Mouse (Mus musculus) heart, postnatal 14 days (tissue): Measurements from ENCODE around the gene Nipal3. TPM values are rescaled to one million over a fixed set of nuclear protein-coding genes. Genes with fewer than 3 reads are reported as not detected.

Experiments used
- DNase-seq, 2 experiments: peaks; one replicate each; pipeline ENCODE4 v3.0.0; 2021 to 2022
- intact Hi-C: fragments of 180-260 bp; cut with DNase I; formaldehyde crosslinking; loops from one replicate; pipeline ENCODE4 v1.15.1; 2025
- long read RNA-seq, 2 experiments: library from polyadenylated mRNA; stranded (forward); transcript quantifications; one replicate each; pipeline ENCODE4 v2.0.0; 2021
- total RNA-seq, 2 experiments: library from RNA; stranded (reverse); gene quantifications; 2 replicates each; pipeline ENCODE4 v1.2.3; 2021

Gene Nipal3
- 10 to 100 TPM; 29.3 to 34.0 TPM for total RNA-seq
- long read RNA-seq, experiment 1, full-length matches to known transcripts, result 9 of 17 reads
- long read RNA-seq, experiment 1, partial matches to known transcripts, result 2 of 17 reads
- long read RNA-seq, experiment 1, other reads (novel, unspliced or antisense), result 6 of 17 reads
- long read RNA-seq, experiment 2, full-length matches to known transcripts, result 5 of 17 reads
- long read RNA-seq, experiment 2, partial matches to known transcripts, result 4 of 17 reads
- long read RNA-seq, experiment 2, other reads (novel, unspliced or antisense), result 8 of 17 reads

DNA sequence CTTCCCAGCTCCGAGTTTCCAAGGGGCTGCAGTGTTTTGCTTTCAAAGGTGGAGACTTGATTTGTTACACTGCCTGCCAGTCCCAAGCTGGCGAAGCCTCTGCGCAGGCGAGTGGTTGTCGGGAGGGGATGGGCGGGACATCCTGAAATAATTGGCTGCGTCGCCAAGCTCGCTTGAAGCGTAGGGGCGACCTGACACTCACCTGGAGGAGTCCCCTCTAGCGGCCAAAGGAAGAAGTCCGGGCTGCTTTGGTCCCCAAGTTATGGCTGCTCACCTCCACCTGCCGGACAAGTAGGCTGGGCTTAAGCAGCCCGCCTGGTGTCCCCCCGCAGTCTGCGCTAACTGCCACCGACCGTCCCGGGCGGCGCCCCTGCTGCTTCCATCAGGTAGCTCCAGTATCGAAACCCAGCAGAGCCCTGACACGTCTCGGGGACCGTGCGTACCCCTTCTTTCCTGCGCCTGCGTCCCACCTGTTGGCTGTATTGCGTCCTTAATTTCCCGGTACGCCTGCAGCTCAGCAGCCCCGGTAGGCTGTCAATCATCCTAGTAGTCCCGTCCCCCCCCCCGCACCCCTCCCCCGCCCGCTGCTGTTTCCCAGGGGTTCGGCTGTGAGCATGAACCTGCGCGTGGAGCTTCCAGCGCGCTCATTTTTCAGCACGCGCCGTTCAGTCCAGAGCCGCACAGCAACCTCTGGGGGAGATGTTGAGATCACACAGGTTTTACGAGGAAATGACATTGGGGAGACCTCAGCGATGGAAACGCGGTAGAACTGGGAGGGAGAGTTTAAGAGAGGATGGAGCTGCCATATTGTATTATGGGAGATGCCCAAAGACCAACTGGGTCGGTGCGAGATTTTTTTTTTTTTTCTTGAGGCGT lies at the start of gene Nipal3, which contains the start of gene Stpg1:
Gene Nipal3, minus strand, starts transcription at position 518 of the 876 bp plus-strand sequence.
Gene Stpg1, plus strand, starts transcription at position 270 of the 876 bp plus-strand sequence.
- DNase-seq, result peak; percentile 85 to 89
- intact Hi-C loops, result loop anchor here (5.0 to 10.0 kb wide), 2 partner anchors 60 to 112 kb away; partner anchors contain the start of gene Rcan3

DNA sequence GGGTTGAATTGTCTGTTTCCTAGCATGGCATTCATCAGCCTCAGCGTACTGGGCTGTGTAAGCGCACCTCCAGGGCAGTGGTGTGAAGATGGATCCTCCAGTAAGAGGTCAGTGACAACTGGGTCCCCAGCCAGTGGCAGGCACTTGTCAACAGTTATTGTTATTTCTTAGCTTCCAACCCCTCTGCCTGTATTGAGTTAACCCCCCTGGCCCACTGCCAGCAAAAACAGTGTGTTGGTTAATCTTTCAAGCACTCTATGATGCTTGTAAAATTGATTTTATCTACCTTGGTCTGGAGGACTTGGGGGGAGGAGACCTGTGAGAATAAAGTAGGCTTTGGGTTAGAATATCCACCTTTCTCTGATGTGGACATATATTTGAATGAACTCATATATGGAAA lies 49.4 kb upstream of the Nipal3 start:
- DNase-seq, result no peak
- intact Hi-C loops, result no loop called here

DNA sequence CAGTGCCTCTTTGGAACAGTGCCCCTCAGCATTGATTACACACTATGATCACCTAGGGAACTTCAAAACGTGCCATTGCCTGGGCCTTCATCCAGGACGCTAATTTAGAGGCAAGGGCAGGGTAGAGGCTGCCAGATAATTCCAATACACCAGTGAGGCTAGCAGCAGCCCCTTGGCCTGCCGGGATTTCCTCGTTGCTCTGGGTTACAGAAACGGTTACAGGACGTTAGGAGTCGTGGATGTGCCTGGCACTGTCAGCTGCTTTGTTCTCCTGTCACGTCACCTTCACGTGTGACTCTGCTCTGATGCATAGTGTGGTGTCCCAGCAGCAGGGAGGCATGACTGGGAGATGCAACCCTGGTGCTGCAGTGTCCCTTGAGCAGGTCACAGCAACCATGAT lies 45.2 kb upstream of the Nipal3 start:
- DNase-seq, result no peak
- intact Hi-C loops, result no loop called here

DNA sequence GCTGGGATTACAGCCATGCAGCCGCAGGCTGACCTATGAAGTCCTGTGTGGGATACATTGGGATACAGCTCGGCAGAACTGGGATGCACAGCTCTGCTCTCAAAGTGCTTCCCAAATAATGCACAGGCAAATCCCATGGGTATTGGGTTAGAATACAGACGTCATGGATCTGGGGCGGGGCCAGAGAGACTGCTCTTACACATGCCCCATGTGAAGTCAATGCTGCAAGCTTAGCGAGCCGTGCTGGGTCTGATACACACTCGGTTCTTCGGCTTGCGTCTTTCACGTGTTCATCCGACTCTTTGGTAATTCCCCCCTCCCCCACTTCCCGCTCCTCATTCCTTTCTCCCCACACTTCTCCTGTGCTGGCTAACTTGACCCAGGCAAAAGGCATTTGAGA lies 44.2 kb upstream of the Nipal3 start:
- no peak for DNase-seq
- intact Hi-C loops, result no loop called here

- no peak for DNase-seq
- intact Hi-C loops, result no loop called here
These were observed 40.2 kb upstream of the Nipal3 start for GRCm38 (mm10) chr4:135535021-135535420.

- no peak for DNase-seq
- intact Hi-C loops, result no loop called here
These were observed 38.2 kb upstream of the Nipal3 start for GRCm38 (mm10) chr4:135533001-135533400.

GRCm38 (mm10) chr4:135531771-135532613 lies 37.2 kb upstream of the Nipal3 start:
- intact Hi-C loops, result no loop called here
- DNase-seq, result peak in 1 of 2 experiments; percentile 15

- intact Hi-C loops, result no loop called here
- no peak for DNase-seq
These were observed 36.4 kb upstream of the Nipal3 start for GRCm38 (mm10) chr4:135531236-135531635.

GRCm38 (mm10) chr4:135530270-135530669 lies 35.4 kb upstream of the Nipal3 start:
- no peak for DNase-seq
- intact Hi-C loops, result no loop called here

DNA sequence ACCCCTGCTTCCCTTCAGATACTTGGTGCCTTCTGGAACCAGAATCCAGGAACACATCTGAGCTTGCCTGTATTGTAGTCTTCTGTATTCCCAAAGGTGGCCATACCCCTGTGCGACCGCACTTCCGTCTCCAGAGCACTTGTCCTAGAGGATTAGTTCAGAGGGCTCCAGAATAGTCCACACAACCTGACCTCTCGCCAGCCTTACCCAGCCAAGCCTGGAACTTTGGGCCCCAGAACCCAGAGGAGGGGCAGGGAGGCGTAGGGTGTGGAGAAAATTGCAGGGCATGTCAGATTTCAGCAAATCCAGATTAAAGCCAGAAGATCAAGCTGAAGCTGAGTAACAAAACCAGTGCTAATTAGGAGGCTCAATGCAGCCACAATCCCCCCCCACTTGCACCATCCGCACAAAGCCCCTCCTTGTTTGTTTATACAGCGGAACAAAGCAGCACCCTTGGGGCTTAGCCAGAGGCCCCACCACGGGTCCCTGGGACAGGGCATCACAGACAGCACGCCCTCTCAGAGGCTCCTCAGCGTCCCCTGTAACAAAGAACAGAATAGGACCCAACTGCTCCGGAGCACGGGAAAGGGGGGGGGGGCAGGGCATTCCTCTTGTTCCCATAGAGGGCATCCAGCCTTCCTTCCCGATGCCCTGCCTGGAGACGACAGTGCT lies 31.3 kb upstream of the Nipal3 start:
- DNase-seq, result no peak
- intact Hi-C loops, result no loop called here

DNA sequence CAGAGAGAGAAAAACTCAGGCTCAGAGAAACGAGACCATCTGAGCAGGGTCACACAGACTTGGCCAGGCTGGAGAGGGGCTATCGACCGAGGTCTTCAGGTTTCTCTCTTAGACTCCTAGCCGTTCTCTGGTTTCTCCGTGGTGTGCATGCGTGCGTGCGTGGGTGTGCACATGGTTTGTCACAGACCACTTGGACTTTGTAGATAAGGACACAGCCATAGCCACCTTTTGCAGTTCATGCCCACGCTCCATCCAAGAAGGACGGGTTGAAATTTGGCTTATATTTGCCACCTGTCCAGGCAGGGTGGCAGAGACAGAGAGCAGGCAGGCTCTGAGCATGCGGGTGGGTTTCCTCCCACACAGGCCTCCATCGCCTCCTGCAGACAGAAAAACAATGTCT lies 30.2 kb upstream of the Nipal3 start:
- DNase-seq, result no peak
- intact Hi-C loops, result no loop called here

DNA sequence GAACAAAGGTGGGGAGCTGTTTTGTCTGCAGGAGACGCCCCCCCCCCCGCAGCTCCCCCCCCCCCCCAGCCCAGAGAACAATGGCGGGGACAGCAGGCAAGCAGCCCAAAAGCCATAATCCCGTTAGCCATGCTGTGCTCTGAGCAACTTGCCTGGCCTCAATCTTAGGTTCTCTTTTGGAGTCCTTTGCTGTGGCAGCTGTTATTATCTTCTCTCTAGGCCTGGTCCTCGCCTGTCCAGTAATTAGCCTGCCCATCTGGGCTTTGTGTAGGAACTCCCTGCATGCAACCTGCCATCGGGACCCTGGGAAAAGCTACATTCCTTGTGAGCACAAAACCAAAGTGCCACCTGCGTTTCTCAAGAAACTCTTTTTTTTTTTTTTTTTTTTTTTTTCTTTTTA lies 29.1 kb upstream of the Nipal3 start:
- no peak for DNase-seq
- intact Hi-C loops, result no loop called here

DNA sequence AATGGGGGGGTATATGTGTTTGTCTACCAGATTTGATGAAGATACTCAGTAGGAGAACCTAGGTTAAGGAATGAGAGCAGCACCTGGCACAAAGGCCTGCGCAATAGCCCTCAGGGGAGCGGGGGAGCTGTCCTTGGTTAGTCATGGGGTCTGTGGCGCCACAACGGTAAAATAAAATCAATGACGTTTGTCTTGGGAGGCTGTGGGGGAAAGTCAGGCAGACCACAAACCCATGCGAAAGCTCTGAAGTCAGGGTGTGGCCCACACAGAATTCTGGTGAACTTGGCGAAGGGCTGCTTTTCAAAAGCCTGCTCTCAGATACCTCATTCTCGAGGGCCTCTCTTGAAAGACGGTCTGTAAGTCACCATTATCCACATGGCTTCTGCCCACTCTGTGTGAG lies 25.6 kb upstream of the Nipal3 start:
- intact Hi-C loops, result no loop called here
- no peak for DNase-seq

- intact Hi-C loops, result loop anchor here (5.0 kb wide), 1 partner anchor 74 kb away; no protein-coding TSS in a partner anchor
- DNase-seq, result no peak
These were observed 23.3 kb upstream of the Nipal3 start for GRCm38 (mm10) chr4:135518135-135518534.

DNA sequence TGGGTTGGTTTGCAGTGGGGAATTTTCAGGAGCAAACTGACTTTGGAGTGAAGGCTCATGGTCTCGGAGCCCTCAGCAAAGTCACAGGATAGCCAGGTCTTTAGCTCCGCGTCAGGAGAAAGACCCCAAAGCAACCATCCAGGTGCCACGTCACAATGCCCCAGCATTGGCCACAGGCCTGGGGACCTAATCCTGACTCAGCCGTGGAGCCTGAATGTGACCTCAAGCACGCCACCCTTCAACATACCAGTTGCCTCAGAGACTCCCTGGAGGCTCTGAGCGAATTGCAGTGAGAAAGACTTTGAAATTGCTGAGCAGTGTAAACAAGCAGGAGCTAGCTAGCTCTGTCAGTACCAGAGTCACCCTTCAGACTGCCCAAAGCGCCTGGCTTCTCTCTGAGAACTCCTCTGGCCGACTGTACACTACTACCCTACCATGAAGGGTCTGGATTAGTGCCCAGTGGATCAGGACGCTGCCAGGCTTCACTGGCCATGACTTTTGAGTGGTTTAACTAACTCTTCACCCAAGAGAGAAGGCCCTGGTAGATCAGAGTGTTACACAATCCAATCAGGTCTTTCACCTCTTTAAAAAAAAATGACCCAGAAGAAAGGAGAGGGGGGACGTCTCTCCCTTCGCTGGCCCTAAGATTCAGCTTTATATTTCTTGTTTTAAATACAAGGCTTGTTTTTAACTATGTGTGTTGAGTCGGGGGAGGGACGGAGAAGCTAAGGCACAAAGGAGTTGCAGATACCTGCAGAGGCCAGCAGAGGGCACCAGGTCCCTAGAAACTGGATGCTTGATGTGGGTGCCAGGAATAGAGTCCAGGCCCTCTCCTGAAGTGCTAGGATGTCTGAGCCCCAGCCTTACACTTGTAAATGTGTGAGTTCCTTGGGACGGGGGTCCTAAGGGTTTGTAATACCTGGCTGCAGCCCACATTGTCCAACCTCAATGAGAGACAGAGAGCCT lies 21.8 kb upstream of the Nipal3 start:
- intact Hi-C loops, result loop anchor here (1.0 to 5.0 kb wide), 2 partner anchors 76 to 151 kb away; no protein-coding TSS in a partner anchor
- peak; percentile 69 to 75 for DNase-seq

- no peak for DNase-seq
- intact Hi-C loops, result loop anchor here (5.0 kb wide), 1 partner anchor 77 kb away; no protein-coding TSS in a partner anchor
These were observed 20.1 kb upstream of the Nipal3 start for GRCm38 (mm10) chr4:135514925-135515324.

GRCm38 (mm10) chr4:135513865-135514264 lies 19.0 kb upstream of the Nipal3 start:
- intact Hi-C loops, result no loop called here
- no peak for DNase-seq

GRCm38 (mm10) chr4:135509515-135509914 lies 14.7 kb upstream of the Nipal3 start:
- no peak for DNase-seq
- intact Hi-C loops, result loop anchor here (2.0 kb wide), 1 partner anchor 157 kb away; no protein-coding TSS in a partner anchor
